Mouse (Mus musculus): ENCODE data around the gene Galnt14.

The Galnt14 gene

DNA sequence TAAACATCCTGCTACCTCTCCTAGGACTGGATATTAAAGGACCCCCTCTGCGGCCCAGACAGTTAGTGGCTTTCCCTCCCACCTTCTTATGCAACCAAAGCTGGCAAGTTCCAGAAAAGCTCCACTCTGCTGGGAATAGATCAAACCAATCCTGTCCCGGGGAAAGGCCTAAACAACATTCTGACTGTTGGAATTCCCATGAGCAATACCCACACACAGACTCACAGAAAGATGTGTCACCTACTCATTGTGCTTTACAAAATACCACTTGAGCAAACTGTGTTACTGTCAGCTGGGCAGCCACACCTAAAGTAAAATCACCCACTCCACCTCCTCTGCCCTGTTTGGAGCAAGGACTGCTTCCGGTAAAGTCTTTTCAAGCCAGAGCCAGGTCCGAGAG is 207.6 kb downstream of the Galnt14 start:
- no peak for DNase-seq

DNA sequence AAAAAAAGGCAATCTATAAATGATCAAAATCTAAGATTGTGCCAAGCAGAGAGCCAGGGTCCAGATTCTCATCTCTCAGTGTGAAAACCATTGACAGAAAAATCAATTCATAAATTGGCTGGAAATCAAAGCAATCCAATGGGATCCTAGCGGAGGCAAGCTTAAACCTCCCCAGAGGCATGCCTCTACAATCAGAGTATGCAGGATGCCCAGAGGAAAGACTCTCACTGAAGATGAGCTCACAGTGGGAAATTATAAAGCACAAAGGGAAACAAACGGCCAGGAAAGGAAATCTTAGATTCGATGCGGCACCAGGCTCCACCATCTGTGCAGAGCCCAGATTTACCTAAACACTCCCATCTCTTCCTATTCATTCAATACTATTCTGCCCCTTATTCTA is 220.7 kb downstream of the Galnt14 start:
- DNase-seq = no peak

DNA sequence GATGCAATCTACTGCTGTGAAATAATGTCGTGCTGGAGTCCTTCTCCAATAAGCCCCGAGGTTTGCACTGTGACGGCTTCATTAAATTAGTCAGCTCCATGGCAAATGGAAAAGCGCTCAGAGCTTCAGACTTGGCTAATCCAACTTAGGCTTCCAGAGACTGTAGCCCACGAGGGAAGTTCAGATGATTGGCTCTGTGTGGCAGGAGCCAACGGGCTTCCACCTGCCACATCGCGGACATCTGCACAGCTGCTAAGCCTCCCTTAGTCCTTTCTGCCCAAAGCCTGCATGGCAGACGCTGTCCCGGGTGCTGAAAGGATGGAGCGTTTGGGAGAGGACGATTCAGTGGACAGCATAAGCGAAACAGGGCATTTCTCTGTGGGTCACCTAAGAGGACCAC is 222.5 kb downstream of the Galnt14 start:
- no peak for DNase-seq

DNA sequence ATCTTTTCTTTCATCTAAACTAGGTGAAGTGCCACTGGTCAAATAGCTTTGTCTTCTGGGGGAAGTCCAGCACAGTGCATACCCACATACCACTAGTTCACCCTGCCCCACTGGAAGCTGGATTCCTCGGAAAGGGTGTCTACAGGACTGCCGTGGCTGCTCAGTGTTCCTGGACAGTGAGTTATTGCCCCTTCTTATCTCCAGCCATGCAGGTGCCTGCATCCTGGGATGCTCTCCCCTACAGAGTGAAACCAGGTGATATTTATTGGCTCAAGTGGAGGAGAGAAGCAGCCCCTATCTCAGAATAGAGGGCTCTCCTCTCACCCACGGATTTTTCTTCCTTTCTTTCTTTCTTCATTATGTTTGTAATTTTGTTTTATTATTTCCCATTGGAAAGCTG is 222.9 kb downstream of the Galnt14 start:
- no peak for DNase-seq

DNA sequence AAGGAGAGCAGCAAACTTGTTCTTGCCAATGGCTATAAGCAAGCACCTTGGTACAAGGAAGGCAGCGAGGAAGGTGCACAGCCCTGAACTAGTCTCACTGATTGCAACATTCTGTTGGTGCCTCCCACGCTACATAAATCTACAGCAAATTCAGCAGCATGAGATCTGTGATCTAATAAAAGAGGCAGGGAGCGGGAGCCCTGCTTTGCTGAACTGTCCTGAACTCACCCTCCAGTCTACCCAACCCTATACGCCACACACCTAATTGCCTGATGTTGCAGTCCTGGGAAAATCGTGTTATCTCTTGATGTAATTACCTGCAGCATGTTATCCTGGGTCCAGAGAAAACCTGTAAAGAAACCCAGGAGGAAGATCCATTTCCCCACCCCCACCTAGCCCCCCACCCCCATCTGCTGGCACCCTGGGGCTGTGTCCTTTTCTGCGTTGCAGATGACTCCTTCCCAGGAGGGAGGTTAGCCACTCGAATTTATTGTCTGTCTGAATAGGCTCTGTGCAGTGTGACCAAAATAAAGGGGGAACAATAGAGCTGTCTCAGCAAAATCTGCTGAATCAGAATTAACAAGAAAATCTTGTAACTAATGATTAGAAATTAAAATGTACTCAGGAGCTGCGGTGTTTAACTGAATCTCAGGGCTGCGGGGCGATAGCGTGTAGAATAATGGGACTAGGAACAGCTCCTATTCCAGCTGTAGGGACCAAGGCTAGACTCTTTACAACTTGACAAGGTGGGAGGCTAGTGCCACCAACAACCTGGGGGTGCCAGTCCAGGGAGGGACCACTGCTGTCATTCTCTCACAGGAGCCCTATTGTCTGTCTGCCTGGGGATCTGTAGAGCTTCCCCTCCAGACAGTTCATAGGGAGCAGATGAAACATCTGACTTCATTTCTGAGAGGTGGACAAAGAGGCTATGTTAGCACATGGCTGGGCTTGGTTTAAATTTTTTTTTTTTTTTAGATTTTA is 232.9 kb downstream of the Galnt14 start:
- DNase-seq = no peak

DNA sequence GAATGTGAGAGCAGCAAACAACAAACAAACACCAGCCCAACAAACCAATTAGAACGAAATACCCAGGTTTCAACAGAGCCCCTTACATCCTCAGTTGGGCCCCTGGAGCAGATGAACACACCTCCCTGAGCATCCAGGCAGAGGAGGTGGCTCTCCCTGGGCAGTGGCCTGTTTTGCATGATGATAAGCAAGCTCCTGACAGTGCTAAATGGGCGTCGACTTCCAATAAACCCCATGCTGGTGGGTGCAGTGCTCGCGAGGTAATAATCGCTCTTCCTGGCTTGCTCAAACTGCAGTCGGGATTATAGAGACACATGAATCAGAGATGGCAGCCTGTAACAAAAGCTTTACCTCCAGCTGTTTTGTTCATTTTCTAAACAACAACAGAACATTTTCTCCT is 235.9 kb downstream of the Galnt14 start:
- no peak for DNase-seq

DNA sequence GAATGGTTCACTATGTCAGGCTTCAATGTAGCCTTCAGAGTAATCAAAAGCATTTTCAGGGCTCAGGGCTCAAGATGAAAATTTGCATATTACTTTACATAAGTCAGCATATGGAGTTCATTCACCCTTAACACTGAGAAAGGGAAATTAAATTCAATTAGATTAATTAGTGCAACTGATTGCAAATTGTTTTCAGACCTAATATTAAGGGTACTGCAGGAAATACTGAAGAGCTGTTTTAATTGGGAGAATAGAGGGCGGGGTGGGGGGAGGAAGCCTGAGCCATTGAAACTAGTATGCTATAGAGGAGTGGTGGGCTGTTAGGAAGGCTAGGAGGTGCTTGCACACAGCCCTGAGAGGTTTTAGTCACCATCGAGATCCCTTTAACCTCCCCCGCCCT is 237.2 kb downstream of the Galnt14 start:
- DNase-seq = no peak

DNA sequence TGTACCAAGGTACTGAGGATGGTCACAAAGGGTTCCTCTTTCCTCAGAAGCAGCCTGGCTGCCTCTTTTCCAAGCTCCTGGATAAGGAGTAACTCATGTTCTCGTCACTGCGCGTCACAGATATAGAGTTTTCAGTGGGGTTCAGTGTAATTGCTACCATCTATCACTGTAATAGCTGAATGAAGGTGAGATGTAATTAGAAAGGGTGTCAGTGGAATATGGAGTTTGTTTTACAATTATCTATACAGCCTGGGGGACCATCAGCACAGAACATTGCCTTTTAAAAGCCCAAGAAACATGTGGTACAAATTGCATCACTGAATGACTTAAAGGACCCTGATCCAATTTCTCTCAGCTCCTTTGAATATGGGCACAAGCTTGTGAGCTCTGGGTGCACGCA is 249.4 kb downstream of the Galnt14 start:
- no peak for DNase-seq

DNA sequence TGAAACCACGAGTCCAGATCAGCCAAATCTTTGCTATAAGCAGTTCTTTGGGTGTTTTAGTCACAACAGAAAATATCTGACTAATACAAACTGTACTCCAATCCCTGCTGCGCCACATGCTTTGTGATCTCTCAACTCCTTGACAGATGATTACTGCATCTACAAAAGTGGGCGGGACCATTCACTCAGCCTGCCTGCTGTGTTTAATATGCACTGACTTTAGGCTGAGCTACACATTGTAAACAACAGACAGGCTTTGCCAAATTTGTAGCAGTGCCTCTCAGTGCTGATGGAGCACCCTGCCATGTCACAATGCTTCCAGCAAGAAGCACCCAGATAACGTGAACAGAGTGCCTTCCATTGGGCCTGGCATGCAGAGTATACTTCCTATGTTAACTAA is 251.5 kb downstream of the Galnt14 start:
- DNase-seq = no peak

DNA sequence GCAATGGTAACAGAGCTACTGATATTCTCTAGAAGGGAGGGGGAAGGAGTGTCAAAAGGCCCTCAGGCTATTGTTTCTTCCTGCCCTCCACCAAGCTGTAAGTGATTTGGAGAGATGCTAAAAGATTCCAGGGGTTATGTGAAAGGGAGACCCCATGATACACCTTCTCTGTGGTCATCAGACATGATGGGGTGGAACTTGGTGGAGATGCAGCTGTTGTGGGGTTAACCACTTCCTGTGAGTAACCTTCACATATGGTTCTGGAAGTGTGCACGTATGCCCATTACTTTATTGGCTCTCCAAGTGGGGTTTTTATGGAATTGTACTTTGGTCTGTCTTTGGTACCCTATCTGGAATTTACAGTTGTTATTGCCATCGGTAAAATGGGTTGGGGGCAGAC is 253.7 kb downstream of the Galnt14 start:
- no peak for DNase-seq

DNA sequence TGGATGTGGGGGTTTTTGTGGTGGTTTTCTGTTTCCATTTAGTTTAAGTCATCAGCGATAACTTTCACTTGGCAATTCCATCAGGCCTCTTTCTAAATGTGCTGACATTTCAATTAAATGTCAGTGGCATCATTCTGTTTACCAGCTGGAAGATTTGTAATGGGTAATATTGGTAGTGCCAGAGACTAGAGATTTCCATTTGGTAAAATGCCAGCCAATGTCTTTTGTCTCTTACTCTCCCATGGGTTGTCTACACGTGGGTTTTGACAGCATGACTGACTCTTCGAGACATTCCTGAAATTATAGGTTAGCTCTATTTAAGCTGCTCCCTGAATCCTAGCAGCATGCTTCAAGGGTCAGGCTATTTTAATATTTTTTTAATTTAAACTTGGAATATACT is 256.6 kb downstream of the Galnt14 start:
- DNase-seq = no peak

DNA sequence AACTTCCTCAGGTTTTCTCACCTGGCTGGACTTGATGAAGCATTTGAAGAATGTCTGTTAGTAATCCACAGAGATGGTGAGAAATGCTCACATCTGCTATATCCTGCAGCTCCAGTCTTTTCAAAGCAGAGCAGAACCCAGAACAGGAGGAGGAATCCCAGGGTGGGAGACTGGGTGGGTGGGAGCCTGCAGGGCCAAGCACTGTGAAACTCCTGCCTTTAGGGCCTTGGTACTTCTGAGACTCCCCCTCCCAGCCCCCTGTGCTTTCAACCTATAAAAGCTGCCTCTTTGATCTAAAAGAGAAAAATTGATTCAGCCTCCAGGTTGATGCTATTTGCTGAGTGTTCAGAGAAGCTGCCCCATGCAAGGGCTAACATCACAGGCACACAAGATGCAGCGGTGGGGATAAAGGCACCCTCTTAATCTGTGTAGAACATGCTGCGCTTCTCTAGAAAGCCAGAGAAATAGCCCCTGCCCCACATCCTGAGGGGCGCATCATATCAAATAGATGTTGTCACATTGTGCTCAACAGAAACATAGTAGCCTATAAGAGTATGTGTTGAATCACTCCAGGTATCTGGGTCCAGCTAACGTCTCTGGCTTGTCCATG is 258.0 kb downstream of the Galnt14 start:
- DNase-seq = no peak

DNA sequence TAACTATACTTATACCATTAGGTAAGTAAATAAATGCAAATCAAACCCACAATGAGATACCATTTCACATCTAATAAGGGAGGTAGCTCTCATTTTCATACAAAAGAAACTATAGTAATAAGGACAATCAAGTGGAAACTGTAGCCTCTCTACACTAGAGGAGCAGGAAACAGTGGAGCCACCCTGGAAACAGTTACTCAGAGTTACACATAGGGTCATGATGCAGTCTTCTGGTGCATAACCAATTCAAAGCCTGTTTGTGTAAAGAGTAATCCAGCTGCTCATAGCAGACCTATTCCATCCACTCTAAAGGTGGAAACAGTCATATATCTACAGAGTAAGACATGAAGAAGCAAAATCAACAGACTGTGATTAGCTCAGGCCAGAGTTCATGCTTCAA is 261.1 kb downstream of the Galnt14 start:
- DNase-seq = no peak

Measured in cerebellum, adult 18-20 months (tissue).